In the genomic region with DNA sequence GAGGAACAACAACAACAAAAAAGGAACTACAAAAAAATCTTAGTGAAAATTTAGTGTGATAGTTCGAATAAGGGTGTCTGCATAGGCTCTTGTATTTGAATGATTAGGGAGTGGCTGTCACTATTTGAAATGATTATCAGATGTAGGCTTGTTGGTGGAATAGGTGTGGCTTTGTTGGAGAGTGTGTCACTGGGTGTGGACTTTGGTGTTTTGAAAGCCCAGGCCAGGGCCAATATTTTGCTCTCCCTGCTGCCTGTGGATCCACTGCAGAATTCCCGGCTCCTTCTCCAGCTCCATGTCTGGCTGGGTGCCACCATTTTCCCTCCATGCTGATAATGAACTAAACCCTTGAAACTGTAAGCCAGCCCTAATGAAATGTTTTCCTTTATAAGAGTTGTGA, we compare ENCODE assay signal across 12 mouse cellular contexts.
"Had no signal": no experiment of that assay in that cellular context is flagged by ENCODE, and none has a peak within 500 bp of the region (broad histone marks: within the 10 kb centered on the region; RNA-seq: fewer than 3 reads in every experiment).

No protein-coding gene starts in this region.

- DNase-seq: kidney, adult 18-20 months; kidney, postnatal 10 days; kidney, postnatal 4 days; left cerebral cortex, postnatal 4 days; lung, adult 18-20 months; right cerebral cortex, adult 18-20 months; right cerebral cortex, postnatal 25 days; thymus, postnatal 36 days had no signal

- H3K9ac ChIP-seq: limb, embryonic 13.5 days had no signal

- H3K27ac ChIP-seq: limb, embryonic 13.5 days; midbrain, embryonic 10.5 days had no signal

- H3K4me3 ChIP-seq: limb, embryonic 13.5 days; midbrain, embryonic 10.5 days had no signal

- H3K27me3 ChIP-seq: limb, embryonic 13.5 days had no signal

- H3K9me3 ChIP-seq: limb, embryonic 13.5 days; midbrain, embryonic 10.5 days had no signal

- H3K4me1 ChIP-seq: limb, embryonic 13.5 days; midbrain, embryonic 10.5 days had no signal

- ATAC-seq: inflammation-experienced regulatory T-cells, adult 6 months had no signal

- H3K4me2 ChIP-seq: limb, embryonic 13.5 days; liver, embryonic 11.5 days had no signal

- H3K36me3 ChIP-seq: limb, embryonic 13.5 days; midbrain, embryonic 10.5 days had no signal
